Comparison of ENCODE assay signal across 22 mouse cellular contexts in the genomic region with DNA sequence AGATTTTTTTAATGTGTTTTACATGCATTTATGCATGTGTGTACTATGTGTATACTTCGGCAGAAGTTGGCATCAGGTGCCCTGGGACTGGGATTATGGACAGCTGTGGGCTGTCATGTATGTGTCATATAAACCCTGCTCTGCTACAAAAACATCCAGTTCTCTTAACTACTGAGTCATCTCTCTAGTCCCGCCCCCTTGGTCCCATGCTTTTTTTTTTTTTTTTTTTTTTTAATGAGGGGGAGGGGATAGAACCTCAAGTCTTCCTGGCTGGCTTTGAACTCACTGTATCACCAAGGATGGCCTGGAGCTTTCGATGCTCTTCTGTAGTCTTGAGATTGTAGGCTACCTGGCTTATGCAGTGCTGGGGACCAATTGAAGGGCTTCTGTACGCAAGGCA.
DNase-seq lines count a peak whose midpoint lies in the region; ATAC-seq and TF ChIP-seq lines count a peak whose summit lies in the region.
"Had no signal": no experiment of that assay in that cellular context is flagged by ENCODE, and none has a peak within 500 bp of the region (broad histone marks: within the 10 kb centered on the region; RNA-seq: fewer than 3 reads in every experiment).

No protein-coding gene starts in this region.

- peaks cover 19% of the 10 kb centered on the region for H3K4me1 ChIP-seq in embryonic facial prominence, embryonic 15.5 days
- H3K4me1 ChIP-seq in embryonic facial prominence, embryonic 10.5 days, result peaks cover 71% of the 10 kb centered on the region
- peaks cover 0 to 9% of the 10 kb centered on the region in 2 experiments; a peak in 1 of 4 replicates for H3K4me1 ChIP-seq in ES-E14 (ENCODE audit: control insufficient read depth in 2 of 2, insufficient read depth in 2 of 2, low read length in 2 of 2, poor library complexity in 1 of 2)
- peaks cover 21% of the 10 kb centered on the region for H3K4me1 ChIP-seq in hindbrain, embryonic 14.5 days (replicated peaks; ENCODE audit: control insufficient read depth, insufficient read depth, low read length)
- H3K4me1 ChIP-seq: forebrain, embryonic 15.5 days had no signal

- H3K79me3 ChIP-seq in C2C12 (ENCODE audit: low read depth), result peaks cover 89% of the 10 kb centered on the region

- in situ Hi-C loops in ES-E14 (cut with MboI; ENCODE audit: low sequenced_read_pairs in 2 of 2, unreplicated experiment in 2 of 2), result no loop called here

- no peak overlapping the region for H3K4me2 ChIP-seq in embryonic facial prominence, embryonic 15.5 days (replicated peaks)
- no peak overlapping the region for H3K4me2 ChIP-seq in hindbrain, embryonic 14.5 days (replicated peaks)
- H3K4me2 ChIP-seq: embryonic facial prominence, embryonic 13.5 days; forebrain, embryonic 13.5 days; forebrain, embryonic 15.5 days had no signal

- peak; percentile 18; the same call in 1 of the 2 replicates for ATAC-seq in embryonic facial prominence, embryonic 15.5 days (ENCODE audit: insufficient number of reproducible peaks, low FRiP score, low TSS enrichment, low read depth)
- ATAC-seq in hindbrain, embryonic 14.5 days (ENCODE audit: low FRiP score), result no peak
- no peak for ATAC-seq in monocyte, adult 5-6 weeks (replicated peaks; ENCODE audit: insufficient number of reproducible peaks, low FRiP score, low TSS enrichment, poor library complexity, severe bottlenecking)
- ATAC-seq: activated CD4-positive, CD25-positive, alpha-beta regulatory T cell, adult 4 months; CD4-positive, CD25-positive, alpha-beta regulatory T cell, adult 4 months; forebrain, embryonic 13.5 days; forebrain, embryonic 15.5 days; forebrain, postnatal 0 days; Patski had no signal

- no peaks in the 10 kb centered on the region for H3K9me3 ChIP-seq in embryonic facial prominence, embryonic 15.5 days (replicated peaks)
- H3K9me3 ChIP-seq in embryonic facial prominence, embryonic 10.5 days, result no peaks in the 10 kb centered on the region
- no peaks in the 10 kb centered on the region for H3K9me3 ChIP-seq in ES-E14 (ENCODE audit: control insufficient read depth, insufficient read depth, low read depth, low read length)
- H3K9me3 ChIP-seq in hindbrain, embryonic 14.5 days (ENCODE audit: control insufficient read depth, low read length), result no peaks in the 10 kb centered on the region
- H3K9me3 ChIP-seq: embryonic facial prominence, embryonic 13.5 days; forebrain, embryonic 13.5 days; forebrain, embryonic 15.5 days had no signal

- no peak overlapping the region for H3K9ac ChIP-seq in embryonic facial prominence, embryonic 15.5 days
- no peak overlapping the region for H3K9ac ChIP-seq in ES-E14 (ENCODE audit: insufficient read depth, low read depth, low read length, poor library complexity, severe bottlenecking)
- no peak overlapping the region for H3K9ac ChIP-seq in hindbrain, embryonic 14.5 days
- H3K9ac ChIP-seq: embryonic facial prominence, embryonic 13.5 days; forebrain, embryonic 13.5 days; forebrain, embryonic 15.5 days; forebrain, postnatal 0 days had no signal

- TF ChIP-seq CTCF in C2C12 (IDR thresholded peaks at IDR 0.05; ENCODE audit: control insufficient read depth, insufficient read depth, insufficient read length), result no peak

- 80% methylated on average over 4 of the region's 4 CpGs for WGBS in embryonic facial prominence, embryonic 15.5 days
- 89% methylated on average over 4 of the region's 4 CpGs for WGBS in embryonic facial prominence, embryonic 10.5 days
- WGBS in hindbrain, embryonic 14.5 days, result 95% methylated on average over 4 of the region's 4 CpGs

- DNase-seq in embryonic facial prominence, embryonic 10.5 days (ENCODE audit: low spot score), result no peak
- no peak for DNase-seq in ES-E14 (ENCODE audit: low read depth, low spot score)
- no peak for DNase-seq in hindbrain, embryonic 14.5 days (ENCODE audit: low spot score)
- DNase-seq: adrenal gland, adult 8-10 months; adrenal gland, postnatal 14 days; adrenal gland, postnatal 36 days; cerebellum, adult 11-12 months; cerebellum, adult 2 months; cerebellum, adult 9-10 months; cerebellum, postnatal 10 days; cerebellum, postnatal 25 days; forebrain, postnatal 0 days had no signal

- no peak overlapping the region for H3ac ChIP-seq in C2C12 (ENCODE audit: control insufficient read depth, insufficient read length, low read depth)

- no peak overlapping the region for H3K4me3 ChIP-seq in embryonic facial prominence, embryonic 15.5 days (replicated peaks)
- no peak overlapping the region for H3K4me3 ChIP-seq in embryonic facial prominence, embryonic 10.5 days
- H3K4me3 ChIP-seq in C2C12 (ENCODE audit: insufficient read depth, poor library complexity, severe bottlenecking), result no peak overlapping the region
- H3K4me3 ChIP-seq in ES-E14 (ENCODE audit: insufficient read depth in 1 of 2, low read depth in 1 of 2, low read length in 2 of 2, poor library complexity in 1 of 2, severe bottlenecking in 1 of 2), result no peak overlapping the region
- no peak overlapping the region for H3K4me3 ChIP-seq in hindbrain, embryonic 14.5 days (replicated peaks; ENCODE audit: low read length)
- H3K4me3 ChIP-seq: embryonic facial prominence, embryonic 13.5 days; forebrain, embryonic 13.5 days; forebrain, embryonic 15.5 days had no signal

- no peaks in the 10 kb centered on the region for H3K27me3 ChIP-seq in embryonic facial prominence, embryonic 15.5 days
- no peaks in the 10 kb centered on the region for H3K27me3 ChIP-seq in embryonic facial prominence, embryonic 10.5 days (replicated peaks; ENCODE audit: low read depth, poor library complexity, severe bottlenecking)
- H3K27me3 ChIP-seq in C2C12 (ENCODE audit: control insufficient read depth, insufficient read depth, insufficient read length), result no peaks in the 10 kb centered on the region
- no peaks in the 10 kb centered on the region for H3K27me3 ChIP-seq in hindbrain, embryonic 14.5 days (ENCODE audit: control insufficient read depth, insufficient read depth, low read length)
- H3K27me3 ChIP-seq: embryonic facial prominence, embryonic 13.5 days; forebrain, embryonic 13.5 days; forebrain, embryonic 15.5 days; Patski had no signal

- no peak overlapping the region for H3K27ac ChIP-seq in embryonic facial prominence, embryonic 15.5 days (replicated peaks)
- no peak overlapping the region for H3K27ac ChIP-seq in embryonic facial prominence, embryonic 10.5 days (replicated peaks)
- H3K27ac ChIP-seq in ES-E14 (ENCODE audit: insufficient read depth, low read depth, low read length, poor library complexity, severe bottlenecking), result no peak overlapping the region
- no peak overlapping the region for H3K27ac ChIP-seq in hindbrain, embryonic 14.5 days
- H3K27ac ChIP-seq: embryonic facial prominence, embryonic 13.5 days; forebrain, embryonic 13.5 days; forebrain, embryonic 15.5 days had no signal

- H3K36me3 ChIP-seq in embryonic facial prominence, embryonic 15.5 days, result no peaks in the 10 kb centered on the region
- peaks cover 17% of the 10 kb centered on the region for H3K36me3 ChIP-seq in embryonic facial prominence, embryonic 10.5 days (replicated peaks)
- H3K36me3 ChIP-seq in C2C12 (ENCODE audit: control insufficient read depth, insufficient read depth), result peaks cover 9% of the 10 kb centered on the region
- H3K36me3 ChIP-seq in ES-E14 (ENCODE audit: control insufficient read depth, insufficient read depth, low read length, poor library complexity, severe bottlenecking), result no peaks in the 10 kb centered on the region; the same call in 1 of the 2 replicates
- no peaks in the 10 kb centered on the region for H3K36me3 ChIP-seq in hindbrain, embryonic 14.5 days (replicated peaks; ENCODE audit: control insufficient read depth, insufficient read depth)
- H3K36me3 ChIP-seq: embryonic facial prominence, embryonic 13.5 days; forebrain, embryonic 15.5 days; G1E had no signal

- H3K79me2 ChIP-seq in C2C12 (ENCODE audit: control insufficient read depth, insufficient read depth), result peaks cover 100% of the 10 kb centered on the region

TF ChIP-seq in C2C12, 6 proteins besides CTCF, POLR2A, EP300 and RAD21:
- TF ChIP-seq MYOD1 (IDR thresholded peaks at IDR 0.05; ENCODE audit: control insufficient read depth, insufficient read length, low read depth), result peak; percentile 52
- no peak for TF ChIP-seq CEBPB (IDR thresholded peaks at IDR 0.05; ENCODE audit: low read depth)

TF ChIP-seq in ES-E14, 5 proteins besides CTCF, POLR2A, EP300 and RAD21:
- TF ChIP-seq ZNF384 (IDR thresholded peaks at IDR 0.05; ENCODE audit: low read depth, low read length), result peak; percentile 74
- no peak for TF ChIP-seq HCFC1 (IDR thresholded peaks at IDR 0.05; ENCODE audit: borderline replicate concordance, insufficient read depth, low read length)
